Mouse (Mus musculus): ENCODE data around the gene A630076J17Rik.

The A630076J17Rik gene

GRCm38 (mm10) chr3:107278479-107279269 is 48.3 kb downstream of the A630076J17Rik start, which contains the start of gene Lamtor5:
Lamtor5 (plus strand) TSS chr3:107278858.
- DNase-seq, result peak; percentile 78 to 83
